ENCODE assay signal across 11 mouse cellular contexts in the genomic region with DNA sequence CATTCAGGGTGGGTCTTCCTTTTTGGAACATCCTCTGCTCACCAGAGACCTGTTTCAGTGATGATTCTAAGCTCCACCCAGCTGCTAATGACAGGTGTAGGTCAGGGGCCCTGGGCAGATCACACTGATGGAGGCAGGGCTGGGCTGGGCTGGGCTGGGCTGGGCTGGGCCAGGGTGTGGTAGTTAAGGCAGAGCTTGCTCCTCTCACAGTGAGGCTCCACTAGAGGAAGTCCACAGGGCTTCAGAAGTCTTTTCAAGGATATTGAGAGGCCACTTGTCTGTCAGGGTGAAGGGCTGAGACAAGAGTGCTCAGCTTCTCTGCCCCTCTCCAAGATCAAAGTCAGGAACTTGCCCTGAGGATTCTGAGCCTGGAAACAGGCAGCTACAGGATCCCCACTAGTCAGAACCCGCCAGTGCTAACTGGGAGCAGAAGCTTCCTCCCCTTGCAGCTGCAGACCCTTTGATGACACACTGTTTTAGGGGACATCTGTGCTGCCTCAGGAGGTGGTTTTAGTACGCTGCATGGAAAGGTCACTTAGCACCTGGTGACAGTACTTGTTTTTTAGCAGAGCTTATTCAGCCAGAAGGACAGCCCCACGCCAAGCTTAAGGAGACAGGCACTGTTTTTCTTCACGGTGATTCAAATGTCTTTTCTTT.
DNase-seq lines count a peak whose midpoint lies in the region; ATAC-seq and TF ChIP-seq lines count a peak whose summit lies in the region.
"Had no signal": no experiment of that assay in that cellular context is flagged by ENCODE, and none has a peak within 500 bp of the region (broad histone marks: within the 10 kb centered on the region; RNA-seq: fewer than 3 reads in every experiment).

No protein-coding gene starts in this region.

- no peak overlapping the region for H3K9ac ChIP-seq in hindbrain, embryonic 13.5 days
- no peak overlapping the region for H3K9ac ChIP-seq in MEL (ENCODE audit: control insufficient read depth, low read depth, low read length, poor library complexity, severe bottlenecking)
- H3K9ac ChIP-seq in embryonic facial prominence, embryonic 15.5 days: no peak overlapping the region
- no peak overlapping the region for H3K9ac ChIP-seq in liver, postnatal 0 days (replicated peaks)

- no peak for TF ChIP-seq CTCF in MEL (IDR thresholded peaks at IDR 0.05 in 2 of 3, conservative IDR thresholded peaks at IDR 0.05 in 1 of 3; ENCODE audit: control insufficient read depth in 1 of 3, insufficient read depth in 1 of 3, low read depth in 2 of 3, low read length in 3 of 3, poor library complexity in 1 of 3, severe bottlenecking in 1 of 3)
- no peak for TF ChIP-seq CTCF in liver, postnatal 0 days (IDR thresholded peaks at IDR 0.05; ENCODE audit: low read depth)

- peak overlapping the region; percentile 35; the same call in 1 of the 2 replicates for H3K27ac ChIP-seq in hindbrain, embryonic 10.5 days
- H3K27ac ChIP-seq in hindbrain, embryonic 13.5 days: no peak overlapping the region
- H3K27ac ChIP-seq in MEL (ENCODE audit: control insufficient read depth, low read depth, low read length): no peak overlapping the region
- no peak overlapping the region for H3K27ac ChIP-seq in embryonic facial prominence, embryonic 15.5 days (replicated peaks)
- no peak overlapping the region for H3K27ac ChIP-seq in liver, postnatal 0 days (ENCODE audit: low read depth)
- H3K27ac ChIP-seq: kidney, postnatal 0 days had no signal

- no peak for TF ChIP-seq EP300 in MEL (IDR thresholded peaks at IDR 0.05; ENCODE audit: low read depth in 1 of 2, low read length in 2 of 2)
- no peak for TF ChIP-seq EP300 in liver, postnatal 0 days (IDR thresholded peaks at IDR 0.05; ENCODE audit: low read depth)

- no peak overlapping the region for H3K4me3 ChIP-seq in hindbrain, embryonic 10.5 days
- no peak overlapping the region for H3K4me3 ChIP-seq in hindbrain, embryonic 13.5 days
- no peak overlapping the region for H3K4me3 ChIP-seq in MEL (ENCODE audit: control insufficient read depth in 1 of 2, insufficient read depth in 1 of 2, low read depth in 2 of 2, low read length in 2 of 2)
- H3K4me3 ChIP-seq in embryonic facial prominence, embryonic 15.5 days (replicated peaks): no peak overlapping the region
- no peak overlapping the region for H3K4me3 ChIP-seq in liver, postnatal 0 days (ENCODE audit: low read depth, low read length)

- TF ChIP-seq RAD21 in MEL (IDR thresholded peaks at IDR 0.05; ENCODE audit: low read depth, low read length): no peak

- no peak for ATAC-seq in hindbrain, embryonic 13.5 days (ENCODE audit: low FRiP score)
- ATAC-seq in embryonic facial prominence, embryonic 15.5 days (ENCODE audit: insufficient number of reproducible peaks, low FRiP score, low TSS enrichment, low read depth): 0 out of 2 replicates have a peak, but pooled peaks have one; percentile 57
- 0 out of 2 replicates have a peak, but pooled peaks have one; percentile 20 for ATAC-seq in megakaryocyte progenitor cell, adult 5-6 weeks (replicated peaks; ENCODE audit: poor library complexity)
- ATAC-seq in liver, postnatal 0 days: no peak

- H3K4me2 ChIP-seq in hindbrain, embryonic 13.5 days: no peak overlapping the region
- no peak overlapping the region for H3K4me2 ChIP-seq in embryonic facial prominence, embryonic 15.5 days (replicated peaks)
- H3K4me2 ChIP-seq in liver, postnatal 0 days (ENCODE audit: low read depth, low read length): no peak overlapping the region

- peaks cover 17% of the 10 kb centered on the region for H3K4me1 ChIP-seq in hindbrain, embryonic 10.5 days (replicated peaks)
- peaks cover 12% of the 10 kb centered on the region for H3K4me1 ChIP-seq in hindbrain, embryonic 13.5 days (replicated peaks)
- peaks cover 0 to 6% of the 10 kb centered on the region in 2 experiments; a peak in 1 of 4 replicates for H3K4me1 ChIP-seq in MEL (ENCODE audit: control insufficient read depth in 1 of 2, insufficient read depth in 2 of 2, low read length in 2 of 2)
- peaks cover under 1% of the 10 kb centered on the region; the same call in 1 of the 2 replicates for H3K4me1 ChIP-seq in embryonic facial prominence, embryonic 15.5 days
- H3K4me1 ChIP-seq in liver, postnatal 0 days (ENCODE audit: insufficient read depth): peaks cover 3% of the 10 kb centered on the region; the same call in 1 of the 2 replicates

- H3K9me3 ChIP-seq in hindbrain, embryonic 10.5 days: no peaks in the 10 kb centered on the region
- no peaks in the 10 kb centered on the region for H3K9me3 ChIP-seq in hindbrain, embryonic 13.5 days
- H3K9me3 ChIP-seq in MEL (replicated peaks; ENCODE audit: insufficient read depth, low read length): no peaks in the 10 kb centered on the region
- H3K9me3 ChIP-seq in embryonic facial prominence, embryonic 15.5 days (replicated peaks): no peaks in the 10 kb centered on the region
- H3K9me3 ChIP-seq in liver, postnatal 0 days (ENCODE audit: low read length): no peaks in the 10 kb centered on the region

- H3K36me3 ChIP-seq in hindbrain, embryonic 10.5 days: no peaks in the 10 kb centered on the region
- no peaks in the 10 kb centered on the region for H3K36me3 ChIP-seq in hindbrain, embryonic 13.5 days
- H3K36me3 ChIP-seq in MEL (ENCODE audit: control insufficient read depth in 1 of 2, insufficient read depth in 2 of 2, low read length in 2 of 2): no peaks in the 10 kb centered on the region
- H3K36me3 ChIP-seq in embryonic facial prominence, embryonic 15.5 days: no peaks in the 10 kb centered on the region
- no peaks in the 10 kb centered on the region for H3K36me3 ChIP-seq in liver, postnatal 0 days (replicated peaks; ENCODE audit: insufficient read depth, low read length)

- no peaks in the 10 kb centered on the region for H3K79me2 ChIP-seq in MEL (ENCODE audit: control insufficient read depth, insufficient read depth, low read length, poor library complexity)

- no peak for TF ChIP-seq POLR2A in MEL (IDR thresholded peaks at IDR 0.05; ENCODE audit: control insufficient read depth in 1 of 2, insufficient read depth in 1 of 2, low read depth in 1 of 2, low read length in 2 of 2, poor library complexity in 1 of 2)

- DNase-seq in hindbrain, embryonic 10.5 days (ENCODE audit: low spot score): no peak
- DNase-seq in MEL (ENCODE audit: low read depth, low spot score): peak; percentile 13
- DNase-seq in kidney, adult 18-20 months: no peak
- no peak for DNase-seq in liver, postnatal 0 days
- no peak for DNase-seq in spleen, postnatal 10 days (ENCODE audit: low spot score in 2 of 2)
- DNase-seq: adrenal gland, postnatal 14 days; cerebellum, adult 2 months had no signal

- 54% methylated on average over 4 of the region's 4 CpGs for WGBS in hindbrain, embryonic 10.5 days
- 41% methylated on average over 4 of the region's 4 CpGs for WGBS in hindbrain, embryonic 13.5 days
- WGBS in embryonic facial prominence, embryonic 15.5 days: 24% methylated on average over 4 of the region's 4 CpGs
- WGBS in liver, postnatal 0 days (ENCODE audit: insufficient replicate concordance): 38% methylated on average over 4 of the region's 4 CpGs

- H3K27me3 ChIP-seq in hindbrain, embryonic 10.5 days (ENCODE audit: insufficient read depth, poor library complexity, severe bottlenecking): no peaks in the 10 kb centered on the region
- no peaks in the 10 kb centered on the region for H3K27me3 ChIP-seq in hindbrain, embryonic 13.5 days
- no peaks in the 10 kb centered on the region for H3K27me3 ChIP-seq in MEL (ENCODE audit: control insufficient read depth in 1 of 2, insufficient read depth in 2 of 2, low read length in 2 of 2)
- no peaks in the 10 kb centered on the region for H3K27me3 ChIP-seq in embryonic facial prominence, embryonic 15.5 days
- H3K27me3 ChIP-seq in liver, postnatal 0 days (ENCODE audit: insufficient read depth, low read length): no peaks in the 10 kb centered on the region

TF ChIP-seq in MEL, 35 proteins besides CTCF, POLR2A, EP300 and RAD21:
- TF ChIP-seq ETS1 (IDR thresholded peaks at IDR 0.05; ENCODE audit: low read depth, low read length) (no peak), RCOR1 (IDR thresholded peaks at IDR 0.05; ENCODE audit: low read depth, low read length) (no peak), TAL1 (IDR thresholded peaks at IDR 0.05; ENCODE audit: low read length) (no peak)

Comparison
In these comparisons a context has a peak if more than half of its experiments do, and no peak if none do; other contexts are left out.
1. ATAC-seq: peak in embryonic facial prominence, embryonic 15.5 days (single experiment) and megakaryocyte progenitor cell, adult 5-6 weeks (single experiment); none in hindbrain, embryonic 13.5 days (single experiment) and liver, postnatal 0 days (single experiment).